In genomic region chr17:80560669-80561401, GRCm38 (mm10) we compare ENCODE assay signal across 8 mouse cellular contexts. TPM values are rescaled to one million over a fixed set of nuclear protein-coding genes. Genes with fewer than 3 reads are reported as not detected.
DNase-seq lines count a peak whose midpoint lies in the region; ATAC-seq lines count a peak whose summit lies in the region.

No protein-coding gene starts in this region.

- H3K4me1 ChIP-seq in hindbrain, embryonic 15.5 days (replicated peaks): no peaks in the 10 kb centered on the region

- H3K36me3 ChIP-seq in hindbrain, embryonic 15.5 days: 0 out of 2 replicates have a peak, but pooled peaks cover 5% of the 10 kb centered on the region

- 21% methylated on average over 12 of the region's 12 CpGs for WGBS in hindbrain, embryonic 15.5 days

- H3K27ac ChIP-seq in hindbrain, embryonic 15.5 days (replicated peaks): no peak overlapping the region

- H3K9ac ChIP-seq in hindbrain, embryonic 15.5 days: no peak overlapping the region

- peak; percentile 85 for DNase-seq in R1 (ENCODE audit: low read depth, low spot score)
- peak; percentile 92 to 94 for DNase-seq in cerebellum, postnatal 10 days
- DNase-seq in frontal cortex, postnatal 25 days (ENCODE audit: low spot score in 2 of 2): peak; percentile 59 to 75
- peak; percentile 66 to 71 for DNase-seq in layer of hippocampus, postnatal 36 days
- DNase-seq in lung, postnatal 36 days: peak; percentile 91
- DNase-seq in retina, postnatal 7 days (ENCODE audit: low read depth, low spot score): peak; percentile 60
- peak; percentile 76 for DNase-seq in urinary bladder, postnatal 25 days (ENCODE audit: low spot score)

- H3K4me2 ChIP-seq in hindbrain, embryonic 15.5 days: 0 out of 2 replicates have a peak overlapping the region, but pooled peaks have one; percentile 19

- H3K4me3 ChIP-seq in hindbrain, embryonic 15.5 days: no peak overlapping the region

- H3K9me3 ChIP-seq in hindbrain, embryonic 15.5 days: no peaks in the 10 kb centered on the region

- no peaks in the 10 kb centered on the region for H3K27me3 ChIP-seq in hindbrain, embryonic 15.5 days

- ATAC-seq in hindbrain, embryonic 15.5 days (ENCODE audit: low FRiP score, low read depth): peak; percentile 49; the same call in 1 of the 2 replicates

RNA-seq across cellular contexts. Expression of gene Cdkl4, which starts 16.8 kb away (rescaled TPM):
- polyA plus RNA-seq in hindbrain, embryonic 15.5 days (2015; fragmentation: Nextera tagmentation; extraction: Ambion mirVana): 5.3 and 5.6 TPM in 2 replicates
- 10 to 100 TPM; 16.0 TPM for total RNA-seq in layer of hippocampus, postnatal 36 days (2021)
